Mouse (Mus musculus): Measurements from ENCODE around the gene Map3k21. TPM values are rescaled to one million over a fixed set of nuclear protein-coding genes. Genes with fewer than 3 reads are reported as not detected.
A peak's percentile ranks its signal among the peaks of the same experiment; 100 is the strongest.

Gene Map3k21
- polyA plus RNA-seq, 1 experiment from 2014 or later: 0.94 TPM

DNA sequence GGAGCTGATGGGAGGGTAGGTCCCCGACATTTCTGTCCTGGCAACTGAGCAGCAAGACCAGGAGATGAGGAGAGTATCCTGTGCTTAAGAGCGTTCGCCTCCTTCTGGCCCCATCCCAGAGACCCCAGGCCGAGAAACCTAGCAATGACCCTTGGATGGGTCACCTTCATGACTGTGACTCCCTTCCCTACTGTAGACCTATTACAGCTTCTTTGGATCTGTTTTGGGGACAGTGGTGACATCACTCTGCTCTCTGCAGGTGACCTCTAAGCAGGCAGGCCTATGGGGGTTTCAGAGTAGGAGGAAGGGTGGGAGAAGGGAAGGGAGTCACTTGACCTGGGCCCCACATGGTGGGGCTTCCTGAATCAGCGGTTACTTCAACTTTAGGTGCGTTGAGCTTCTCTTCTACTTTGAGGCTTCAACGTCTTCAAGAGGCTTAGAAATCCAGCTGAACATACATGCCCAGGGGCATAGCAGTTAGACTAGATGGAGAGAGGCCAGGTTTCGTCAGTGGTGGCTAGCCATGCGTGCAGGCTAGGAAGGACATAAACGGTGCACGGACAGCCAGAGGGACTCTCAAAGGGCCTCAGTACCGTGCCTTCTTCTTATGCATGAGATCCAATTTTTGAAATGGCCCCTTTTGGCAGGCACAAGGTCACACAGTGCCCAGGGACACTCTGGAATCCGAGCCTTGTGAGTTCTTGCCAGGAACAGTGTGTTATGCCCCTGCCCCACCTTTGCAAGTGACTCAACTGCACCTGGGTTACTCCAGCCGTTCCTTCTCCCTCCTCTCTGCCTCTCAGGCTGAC, 86.0 kb downstream of the Map3k21 start:
- H3K9me3 ChIP-seq (ENCODE audit: control insufficient read depth, low read length): no peaks in the 10 kb centered on the region
- peak overlapping the region; percentile 85; the same call in 1 of the 2 replicates for H3K27ac ChIP-seq (ENCODE audit: low read depth, low read length)
- ATAC-seq: no peak; the same call in 1 of the 2 replicates
- H3K4me1 ChIP-seq (ENCODE audit: control insufficient read depth, insufficient read depth, low read depth, low read length): peaks cover 23% of the 10 kb centered on the region
- peak overlapping the region; percentile 72 for H3K4me3 ChIP-seq (ENCODE audit: low read length)
- peak overlapping the region; percentile 84 for H3K9ac ChIP-seq (ENCODE audit: low read depth, low read length)
- H3K36me3 ChIP-seq (ENCODE audit: control insufficient read depth, insufficient read depth, low read length): no peaks in the 10 kb centered on the region
- peaks cover 2% of the 10 kb centered on the region; the same call in 1 of the 2 replicates for H3K27me3 ChIP-seq (replicated peaks; ENCODE audit: control insufficient read depth, insufficient read depth, low read length)
- 9% methylated on average over 14 of the region's 14 CpGs for WGBS
- H3K4me2 ChIP-seq (ENCODE audit: low read length): peak overlapping the region; percentile 93

DNA sequence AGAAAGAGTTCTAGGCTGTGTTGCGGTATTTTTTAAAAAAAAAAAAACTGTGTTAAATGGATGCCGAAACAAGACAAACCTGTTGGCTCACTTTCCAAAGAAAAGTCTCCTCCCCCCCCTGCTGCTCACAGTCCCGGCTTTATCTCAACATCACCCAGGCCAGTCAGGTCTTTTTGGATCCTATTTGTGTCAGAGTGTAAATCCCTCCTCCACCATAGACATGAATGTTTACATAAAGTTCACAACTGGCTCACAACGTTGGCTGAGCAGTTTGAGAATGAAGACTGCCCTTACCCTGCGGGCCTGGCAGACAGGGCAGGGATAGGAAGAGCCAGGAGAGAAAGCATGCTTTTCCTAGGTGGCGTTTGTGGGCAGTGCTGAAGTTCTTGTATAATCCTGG, 86.7 kb downstream of the Map3k21 start:
- Histone ChIP-seq H3K9ac (ENCODE audit: low read depth, low read length) (peak overlapping the region; percentile 7), H3K27me3 (replicated peaks; ENCODE audit: control insufficient read depth, insufficient read depth, low read length) (peaks cover 2% of the 10 kb centered on the region; the same call in 1 of the 2 replicates), H3K4me1 (ENCODE audit: control insufficient read depth, insufficient read depth, low read depth, low read length) (peaks cover 23% of the 10 kb centered on the region), H3K4me2 (ENCODE audit: low read length) (peak overlapping the region; percentile 93), H3K4me3 (ENCODE audit: low read length) (peak overlapping the region; percentile 72), H3K27ac (ENCODE audit: low read depth, low read length) (no peak overlapping the region), H3K9me3 (ENCODE audit: control insufficient read depth, low read length) (no peaks in the 10 kb centered on the region), H3K36me3 (ENCODE audit: control insufficient read depth, insufficient read depth, low read length) (no peaks in the 10 kb centered on the region)
- ATAC-seq: no peak
- WGBS: 34% methylated on average over 6 of the region's 6 CpGs

Other genes with a start within 250 kb of the Map3k21 start
- 6.3 and 6.7 TPM in 2 replicates for gene Map10, start 240.6 kb upstream of the Map3k21 start, polyA plus RNA-seq (2015; fragmentation: Nextera tagmentation; extraction: Ambion mirVana)
- gene Ntpcr, start 180.5 kb upstream of the Map3k21 start, polyA plus RNA-seq (2015; fragmentation: Nextera tagmentation; extraction: Ambion mirVana): 35.4 and 37.6 TPM in 2 replicates
- gene Pcnx2, start 12.1 kb upstream of the Map3k21 start, polyA plus RNA-seq (2015; fragmentation: Nextera tagmentation; extraction: Ambion mirVana): 4.1 and 5.9 TPM in 2 replicates
- 29.3 and 32.7 TPM in 2 replicates for gene Kcnk1, start 84.7 kb downstream of the Map3k21 start, polyA plus RNA-seq (2015; fragmentation: Nextera tagmentation; extraction: Ambion mirVana)

All from hindbrain, embryonic 16.5 days (tissue).